Mouse (Mus musculus): Measurements from ENCODE around the gene Lgr4.

- no peak; the same call in 1 of the 2 replicates for TF ChIP-seq CTCF (IDR thresholded peaks at IDR 0.05; ENCODE audit: low read depth)
- no peak for TF ChIP-seq EP300 (IDR thresholded peaks at IDR 0.05; ENCODE audit: low read depth)
Observed at GRCm38 (mm10) chr2:109890068-109890467, 27.4 kb upstream of the Lgr4 start.
